Mouse (Mus musculus): ENCODE data around the gene Rab30. TPM values are rescaled to one million over a fixed set of nuclear protein-coding genes. Genes with fewer than 3 reads are reported as not detected.
A peak's percentile ranks its signal among the peaks of the same experiment; 100 is the strongest.

Gene Rab30
- total and polyA plus RNA-seq, 2 experiments from 2014 or later: 6.1 to 7.3 TPM

DNA sequence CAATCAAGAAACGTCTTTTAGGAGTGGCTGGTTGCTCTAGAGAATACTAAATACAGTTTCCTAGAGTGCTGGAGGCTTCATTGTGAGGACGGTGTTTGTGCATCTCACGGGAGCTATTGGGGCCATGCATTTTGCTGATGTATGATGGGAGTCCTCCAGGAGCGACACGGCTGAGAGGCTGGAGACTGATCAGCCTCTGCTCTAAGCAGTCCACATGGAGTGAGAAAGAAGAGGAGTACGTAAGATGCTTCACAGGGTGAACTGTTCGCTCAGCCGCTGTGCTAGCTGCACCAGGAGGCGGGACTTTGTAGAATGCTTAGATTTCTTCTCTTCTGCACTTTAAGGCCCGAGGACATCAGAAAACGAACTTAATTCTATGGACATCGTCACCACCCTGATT is 34.7 kb upstream of the Rab30 start:
- Histone ChIP-seq H3K4me1 (ENCODE audit: control insufficient read depth, insufficient read depth) (no peaks in the 10 kb centered on the region), H3K9ac (replicated peaks; ENCODE audit: low read depth, low read length) (peak overlapping the region; percentile 25; the same call in 1 of the 2 replicates), H3K27me3 (ENCODE audit: control insufficient read depth, insufficient read depth, low read length) (no peaks in the 10 kb centered on the region), H3K4me3 (ENCODE audit: low read depth, low read length) (peak overlapping the region; percentile 30), H3K36me3 (replicated peaks; ENCODE audit: control insufficient read depth, insufficient read depth, low read length) (no peaks in the 10 kb centered on the region), H3K4me2 (ENCODE audit: low read depth, low read length) (peak overlapping the region; percentile 60), H3K9me3 (replicated peaks; ENCODE audit: control insufficient read depth, low read length) (no peaks in the 10 kb centered on the region), H3K27ac (ENCODE audit: low read depth) (no peak overlapping the region)
- 33% methylated on average over 12 of the region's 12 CpGs for WGBS
- no peak for TF ChIP-seq CTCF (IDR thresholded peaks at IDR 0.05; ENCODE audit: low read depth)
- no peak for TF ChIP-seq EP300 (IDR thresholded peaks at IDR 0.05; ENCODE audit: low read depth)
- DNase-seq (ENCODE audit: low spot score) (no peak), ATAC-seq (ENCODE audit: insufficient read depth, low read depth) (no peak)

- no peak overlapping the region for H3K27ac ChIP-seq (ENCODE audit: low read depth)
- TF ChIP-seq CTCF (IDR thresholded peaks at IDR 0.05; ENCODE audit: low read depth): no peak
- TF ChIP-seq EP300 (IDR thresholded peaks at IDR 0.05; ENCODE audit: low read depth): no peak
- no peaks in the 10 kb centered on the region for H3K27me3 ChIP-seq (ENCODE audit: control insufficient read depth, insufficient read depth, low read length)
- DNase-seq (ENCODE audit: low spot score) (no peak), ATAC-seq (ENCODE audit: insufficient read depth, low read depth) (no peak)
- no peaks in the 10 kb centered on the region for H3K4me1 ChIP-seq (ENCODE audit: control insufficient read depth, insufficient read depth)
- no peak overlapping the region for H3K4me2 ChIP-seq (ENCODE audit: low read depth, low read length)
- no peaks in the 10 kb centered on the region for H3K9me3 ChIP-seq (replicated peaks; ENCODE audit: control insufficient read depth, low read length)
- 31% methylated on average over 2 of the region's 2 CpGs for WGBS
- no peaks in the 10 kb centered on the region for H3K36me3 ChIP-seq (replicated peaks; ENCODE audit: control insufficient read depth, insufficient read depth, low read length)
- H3K4me3 ChIP-seq (ENCODE audit: low read depth, low read length): no peak overlapping the region
- no peak overlapping the region for H3K9ac ChIP-seq (replicated peaks; ENCODE audit: low read depth, low read length)
Measured at GRCm38 (mm10) chr7:92709573-92709972, 31.8 kb upstream of the Rab30 start.

DNA sequence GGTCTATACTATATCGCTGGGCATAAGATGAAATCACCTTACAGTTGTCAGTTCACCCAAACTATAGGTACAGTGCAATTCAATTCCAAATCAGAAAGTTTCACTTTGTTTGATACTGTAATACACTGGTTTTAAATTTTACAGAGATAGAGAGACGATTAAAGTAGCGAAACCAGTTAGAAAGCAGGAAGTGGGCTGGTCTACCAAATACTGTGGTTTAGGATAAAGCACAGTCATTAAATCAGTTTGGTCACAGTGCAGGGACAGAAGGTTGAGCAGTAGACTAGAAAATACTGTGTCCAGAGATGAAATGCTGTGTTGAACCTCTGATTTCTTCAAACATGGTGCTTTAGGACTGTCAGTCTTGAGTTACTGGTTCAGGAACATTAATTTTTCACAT is 29.8 kb upstream of the Rab30 start:
- no peaks in the 10 kb centered on the region for H3K4me1 ChIP-seq (ENCODE audit: control insufficient read depth, insufficient read depth)
- no peak overlapping the region for H3K9ac ChIP-seq (replicated peaks; ENCODE audit: low read depth, low read length)

DNA sequence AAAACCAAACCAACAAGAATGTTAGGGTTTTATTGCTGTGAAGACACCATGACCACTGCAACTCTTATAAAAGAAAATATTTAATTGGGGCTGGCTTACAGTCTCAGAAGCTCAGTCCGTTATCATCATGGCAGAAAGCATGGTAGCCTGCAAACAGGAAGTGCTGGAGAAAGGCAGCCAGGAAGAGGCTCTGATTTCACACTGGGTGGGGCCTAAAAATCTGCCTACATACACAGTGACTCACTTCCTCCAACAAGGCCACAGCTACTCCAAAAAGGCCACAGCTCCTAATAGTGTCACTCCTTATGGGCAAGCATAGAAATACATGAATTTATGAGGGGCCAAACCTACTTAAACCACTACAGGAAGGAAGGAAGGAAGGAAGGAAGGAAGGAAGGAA is 26.3 kb upstream of the Rab30 start:
- no peaks in the 10 kb centered on the region for H3K9me3 ChIP-seq (replicated peaks; ENCODE audit: control insufficient read depth, low read length)
- no peak overlapping the region for H3K4me3 ChIP-seq (ENCODE audit: low read depth, low read length)
- H3K36me3 ChIP-seq (replicated peaks; ENCODE audit: control insufficient read depth, insufficient read depth, low read length): no peaks in the 10 kb centered on the region
- H3K27ac ChIP-seq (ENCODE audit: low read depth): no peak overlapping the region
- no peak overlapping the region for H3K9ac ChIP-seq (replicated peaks; ENCODE audit: low read depth, low read length)
- H3K4me2 ChIP-seq (ENCODE audit: low read depth, low read length): no peak overlapping the region
- no peaks in the 10 kb centered on the region for H3K4me1 ChIP-seq (ENCODE audit: control insufficient read depth, insufficient read depth)
- no peaks in the 10 kb centered on the region for H3K27me3 ChIP-seq (ENCODE audit: control insufficient read depth, insufficient read depth, low read length)
- ATAC-seq (ENCODE audit: insufficient read depth, low read depth) (no peak), DNase-seq (ENCODE audit: low spot score) (no peak)
- no peak for TF ChIP-seq CTCF (IDR thresholded peaks at IDR 0.05; ENCODE audit: low read depth)
- no peak for TF ChIP-seq EP300 (IDR thresholded peaks at IDR 0.05; ENCODE audit: low read depth)
- 66% methylated on average over 1 of the region's 1 CpGs for WGBS

More for the DNA sequence above, 29.8 kb upstream of the Rab30 start:
- DNase-seq (ENCODE audit: low spot score): no peak
- H3K4me3 ChIP-seq (ENCODE audit: low read depth, low read length): no peak overlapping the region
- no peak for ATAC-seq (ENCODE audit: insufficient read depth, low read depth)
- no peak overlapping the region for H3K4me2 ChIP-seq (ENCODE audit: low read depth, low read length)
- H3K27ac ChIP-seq (ENCODE audit: low read depth): no peak overlapping the region
- 68% methylated on average over 3 of the region's 3 CpGs for WGBS
- H3K36me3 ChIP-seq (replicated peaks; ENCODE audit: control insufficient read depth, insufficient read depth, low read length): no peaks in the 10 kb centered on the region
- no peaks in the 10 kb centered on the region for H3K9me3 ChIP-seq (replicated peaks; ENCODE audit: control insufficient read depth, low read length)
- TF ChIP-seq CTCF (IDR thresholded peaks at IDR 0.05; ENCODE audit: low read depth) (no peak), EP300 (IDR thresholded peaks at IDR 0.05; ENCODE audit: low read depth) (no peak)
- H3K27me3 ChIP-seq (ENCODE audit: control insufficient read depth, insufficient read depth, low read length): no peaks in the 10 kb centered on the region

- no peak for TF ChIP-seq CTCF (IDR thresholded peaks at IDR 0.05; ENCODE audit: low read depth)
- TF ChIP-seq EP300 (IDR thresholded peaks at IDR 0.05; ENCODE audit: low read depth): no peak
- ATAC-seq (ENCODE audit: insufficient read depth, low read depth) (no peak), DNase-seq (ENCODE audit: low spot score) (no peak)
- H3K4me2 ChIP-seq (ENCODE audit: low read depth, low read length): no peak overlapping the region
- no peaks in the 10 kb centered on the region for H3K4me1 ChIP-seq (ENCODE audit: control insufficient read depth, insufficient read depth)
- no peak overlapping the region for H3K4me3 ChIP-seq (ENCODE audit: low read depth, low read length)
- H3K9me3 ChIP-seq (replicated peaks; ENCODE audit: control insufficient read depth, low read length): no peaks in the 10 kb centered on the region
- no peak overlapping the region; the same call in 1 of the 2 replicates for H3K27ac ChIP-seq (ENCODE audit: low read depth)
- WGBS: 54% methylated on average over 3 of the region's 3 CpGs
- no peak overlapping the region for H3K9ac ChIP-seq (replicated peaks; ENCODE audit: low read depth, low read length)
- H3K27me3 ChIP-seq (ENCODE audit: control insufficient read depth, insufficient read depth, low read length): no peaks in the 10 kb centered on the region
- no peaks in the 10 kb centered on the region for H3K36me3 ChIP-seq (replicated peaks; ENCODE audit: control insufficient read depth, insufficient read depth, low read length)
Measured at GRCm38 (mm10) chr7:92720156-92720905, 21.1 kb upstream of the Rab30 start.

DNA sequence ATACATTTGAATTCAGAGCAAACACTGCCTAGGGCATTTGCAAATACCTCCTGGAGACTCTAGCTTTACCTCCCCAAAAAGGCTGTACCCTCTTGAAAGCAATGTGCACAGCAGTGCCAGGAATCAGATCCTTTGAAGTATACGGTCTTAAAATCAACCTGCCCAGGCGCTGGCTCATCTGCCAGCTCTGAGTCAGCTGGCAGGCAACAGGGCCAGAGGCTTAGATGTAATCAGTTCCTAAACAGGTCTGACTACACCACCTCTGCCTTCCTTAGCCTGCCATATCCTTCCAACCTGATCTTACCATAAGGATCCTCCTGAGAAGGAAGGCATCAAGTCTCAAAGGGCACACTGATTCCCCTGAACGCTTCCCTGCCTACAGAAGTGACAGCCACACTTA is 17.7 kb upstream of the Rab30 start:
- Histone ChIP-seq H3K4me1 (ENCODE audit: control insufficient read depth, insufficient read depth) (no peaks in the 10 kb centered on the region), H3K9ac (replicated peaks; ENCODE audit: low read depth, low read length) (no peak overlapping the region), H3K27me3 (ENCODE audit: control insufficient read depth, insufficient read depth, low read length) (no peaks in the 10 kb centered on the region), H3K4me2 (ENCODE audit: low read depth, low read length) (no peak overlapping the region), H3K27ac (ENCODE audit: low read depth) (no peak overlapping the region), H3K4me3 (ENCODE audit: low read depth, low read length) (no peak overlapping the region), H3K36me3 (replicated peaks; ENCODE audit: control insufficient read depth, insufficient read depth, low read length) (no peaks in the 10 kb centered on the region), H3K9me3 (replicated peaks; ENCODE audit: control insufficient read depth, low read length) (no peaks in the 10 kb centered on the region)
- WGBS: 35% methylated on average over 3 of the region's 3 CpGs
- TF ChIP-seq CTCF (IDR thresholded peaks at IDR 0.05; ENCODE audit: low read depth) (no peak), EP300 (IDR thresholded peaks at IDR 0.05; ENCODE audit: low read depth) (no peak)
- ATAC-seq (ENCODE audit: insufficient read depth, low read depth) (no peak), DNase-seq (ENCODE audit: low spot score) (no peak)
